Mouse (Mus musculus): ENCODE measurements at regions not wholly inside any gene's neighbourhood (a gene's known extent, or its start where the extent isn't known, plus 50 kb on each side); places are given as distances from the start of the nearest gene placed in this dataset.
"Not testable (repeated sequence)": the region's sequence is repeated elsewhere in the genome, so short reads cannot be mapped to it uniquely, and the experiment has no call there.

- ATAC-seq (replicated peaks; ENCODE audit: low read depth, poor library complexity, severe bottlenecking), result 0 out of 2 replicates have a peak, but pooled peaks have one; percentile 29
These were observed 68.6 kb upstream of the Creb1 start for GRCm38 (mm10) chr1:64463715-64464290.

DNA sequence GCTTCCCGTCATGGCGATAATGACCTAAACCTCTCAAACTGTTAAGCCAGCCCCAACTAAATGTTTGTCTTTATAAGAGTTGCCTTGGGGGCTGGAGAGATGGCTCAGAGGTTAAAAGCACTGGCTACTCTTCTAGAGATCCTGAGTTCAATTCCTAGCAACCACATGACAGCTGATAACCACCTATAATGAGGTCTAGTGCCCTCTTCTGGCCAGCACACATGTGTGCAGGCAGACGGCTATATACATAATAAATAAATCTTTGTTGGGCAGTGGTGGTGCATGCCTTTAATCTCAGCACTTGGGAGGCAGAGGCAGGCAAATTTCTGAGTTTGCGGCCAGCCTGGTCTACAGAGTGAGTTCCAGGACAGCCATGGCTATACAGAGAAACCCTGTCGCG lies 70.8 kb upstream of the Creb1 start:
- not testable (repeated sequence) for ATAC-seq (replicated peaks; ENCODE audit: low read depth, poor library complexity, severe bottlenecking)

GRCm38 (mm10) chr1:64457872-64458271 lies 74.6 kb upstream of the Creb1 start:
- ATAC-seq (replicated peaks; ENCODE audit: low read depth, poor library complexity, severe bottlenecking), result no peak

GRCm38 (mm10) chr1:64449141-64449540 lies 83.3 kb upstream of the Creb1 start:
- ATAC-seq (replicated peaks; ENCODE audit: low read depth, poor library complexity, severe bottlenecking), result no peak

- peak; percentile 65 for ATAC-seq (replicated peaks; ENCODE audit: low read depth, poor library complexity, severe bottlenecking)
These were observed 84.4 kb upstream of the Creb1 start for GRCm38 (mm10) chr1:64448090-64448489.

DNA sequence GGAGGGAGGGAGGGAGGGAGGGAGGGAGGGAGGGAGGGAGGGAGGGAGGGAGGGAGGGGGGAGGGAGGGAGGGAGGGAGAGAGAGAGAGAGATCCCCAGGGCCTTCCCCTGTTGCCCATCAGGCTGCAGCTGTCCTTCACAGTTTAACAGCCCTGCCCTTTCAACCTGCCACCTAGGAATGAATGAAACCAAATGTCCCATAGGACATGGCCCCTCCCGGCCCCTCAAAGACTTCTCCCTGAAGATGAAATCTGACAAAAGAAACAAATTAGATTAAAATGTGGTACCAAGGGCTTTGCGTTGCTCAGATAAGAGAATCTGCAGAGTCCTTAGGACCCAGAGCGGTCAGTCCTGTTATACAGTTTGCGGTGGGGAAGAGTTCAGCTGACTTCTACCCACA lies 86.0 kb upstream of the Creb1 start:
- ATAC-seq (replicated peaks; ENCODE audit: low read depth, poor library complexity, severe bottlenecking), result no peak

DNA sequence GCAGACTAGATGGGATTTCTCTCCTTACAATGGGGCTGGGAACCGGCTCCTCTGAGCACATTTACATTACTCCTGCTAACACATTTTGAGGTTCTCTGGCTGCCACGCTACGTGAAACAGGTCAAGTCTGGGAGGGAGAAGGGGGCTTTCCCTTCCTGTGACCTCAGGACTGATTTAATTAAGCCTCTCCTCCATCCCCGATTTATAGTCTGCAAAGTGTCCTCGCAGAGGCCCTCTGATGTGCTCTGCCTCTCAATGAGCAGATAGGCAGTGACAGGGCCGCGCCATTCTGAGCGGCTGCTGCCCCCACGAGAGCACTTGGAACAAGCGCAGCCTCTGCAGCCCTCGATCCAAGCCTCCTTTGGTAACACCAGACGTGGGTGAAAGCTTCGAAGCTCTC lies 86.5 kb upstream of the Creb1 start:
- peak; percentile 84 for ATAC-seq (replicated peaks; ENCODE audit: low read depth, poor library complexity, severe bottlenecking)

- ATAC-seq (replicated peaks; ENCODE audit: low read depth, poor library complexity, severe bottlenecking), result no peak
These were observed 89.0 kb upstream of the Creb1 start for GRCm38 (mm10) chr1:64443436-64443835.

- no peak for ATAC-seq (replicated peaks; ENCODE audit: low read depth, poor library complexity, severe bottlenecking)
These were observed 90.1 kb upstream of the Creb1 start for GRCm38 (mm10) chr1:64442179-64442874.

- no peak for ATAC-seq (replicated peaks; ENCODE audit: low read depth, poor library complexity, severe bottlenecking)
These were observed 109.2 kb upstream of the Creb1 start for GRCm38 (mm10) chr1:64423256-64423655.

DNA sequence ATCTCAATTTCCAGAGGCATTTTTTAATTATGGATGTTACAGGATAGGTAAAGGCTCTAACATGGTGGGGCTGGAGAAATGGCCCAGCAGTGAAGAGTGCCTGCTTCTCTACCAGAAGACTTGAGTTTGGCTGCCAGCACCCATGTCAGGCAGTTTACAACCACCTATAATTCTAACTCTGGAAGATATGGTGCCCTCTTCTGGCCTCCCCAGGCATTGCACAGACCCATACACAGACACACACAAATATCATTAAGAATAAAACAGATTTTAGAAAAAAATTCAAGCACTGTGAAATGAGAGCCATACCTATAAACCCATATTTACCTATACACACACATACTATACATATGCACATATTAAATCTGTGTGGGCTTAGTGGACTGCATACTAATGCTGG lies 113.9 kb upstream of the Creb1 start:
- no peak for ATAC-seq (replicated peaks; ENCODE audit: low read depth, poor library complexity, severe bottlenecking)

DNA sequence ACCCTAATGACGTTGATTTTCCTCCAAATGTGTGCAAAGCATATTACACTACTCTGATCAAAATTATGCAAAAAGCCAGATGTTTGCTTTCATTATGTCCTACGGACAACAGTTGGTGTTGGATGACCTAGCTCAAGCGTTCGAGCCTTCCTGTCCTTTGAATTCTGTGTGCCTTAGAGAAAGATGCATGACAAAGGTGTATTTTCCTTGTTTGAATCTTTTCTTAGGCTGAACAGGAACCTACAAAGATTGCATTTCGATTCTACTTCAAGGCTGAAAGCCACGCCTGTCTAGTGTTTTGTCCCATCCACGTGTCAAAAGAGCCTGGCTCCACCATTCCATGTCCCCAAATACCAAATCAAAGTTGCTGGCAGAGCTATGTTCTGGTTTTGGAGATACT lies 116.5 kb upstream of the Creb1 start:
- ATAC-seq (replicated peaks; ENCODE audit: low read depth, poor library complexity, severe bottlenecking), result no peak

DNA sequence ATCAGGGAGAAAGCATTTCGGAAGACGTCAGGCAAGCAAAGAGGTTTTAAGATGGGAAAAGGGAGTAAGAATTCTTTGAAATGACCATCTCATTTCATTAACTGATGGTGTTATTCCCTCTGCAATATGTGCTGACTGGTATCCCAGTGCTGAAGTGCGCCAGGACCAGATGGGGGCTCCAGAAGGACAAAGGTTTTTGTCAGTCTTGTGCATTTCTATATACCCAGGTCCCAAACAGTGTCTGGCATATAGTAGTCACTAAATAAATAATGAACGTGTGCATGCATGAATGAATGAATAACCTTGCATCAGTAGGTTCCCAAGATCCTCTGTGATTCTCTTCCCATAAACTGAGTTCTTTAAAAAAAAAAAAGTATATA lies 119.3 kb upstream of the Creb1 start:
- no peak for ATAC-seq (replicated peaks; ENCODE audit: low read depth, poor library complexity, severe bottlenecking)

GRCm38 (mm10) chr1:64412481-64413180 lies 119.8 kb upstream of the Creb1 start:
- ATAC-seq (replicated peaks; ENCODE audit: low read depth, poor library complexity, severe bottlenecking), result no peak

GRCm38 (mm10) chr1:64411851-64412480 lies 120.5 kb upstream of the Creb1 start:
- ATAC-seq (replicated peaks; ENCODE audit: low read depth, poor library complexity, severe bottlenecking), result no peak

- ATAC-seq (replicated peaks; ENCODE audit: low read depth, poor library complexity, severe bottlenecking), result no peak
These were observed 123.5 kb upstream of the Creb1 start for GRCm38 (mm10) chr1:64408807-64409582.

DNA sequence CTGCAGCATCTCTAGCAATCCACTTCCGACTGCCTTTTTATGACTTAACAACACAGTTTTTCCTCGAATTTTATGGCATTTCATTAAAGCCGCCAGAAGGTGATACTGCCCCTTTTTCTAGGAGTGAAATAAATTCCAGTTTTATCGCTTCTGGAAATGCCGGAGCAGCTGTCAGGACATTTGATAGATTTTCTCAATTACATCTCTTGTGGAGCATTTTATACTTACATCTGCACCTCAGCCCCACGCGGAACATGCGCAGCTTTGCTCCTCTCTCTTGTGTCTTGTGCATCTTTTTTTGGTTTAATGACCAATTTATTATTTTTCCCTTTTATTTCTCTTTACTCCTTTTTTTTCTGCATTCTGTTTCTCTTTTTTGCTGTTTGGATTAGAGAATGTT lies 140.9 kb upstream of the Creb1 start:
- no peak for ATAC-seq (replicated peaks; ENCODE audit: low read depth, poor library complexity, severe bottlenecking)

DNA sequence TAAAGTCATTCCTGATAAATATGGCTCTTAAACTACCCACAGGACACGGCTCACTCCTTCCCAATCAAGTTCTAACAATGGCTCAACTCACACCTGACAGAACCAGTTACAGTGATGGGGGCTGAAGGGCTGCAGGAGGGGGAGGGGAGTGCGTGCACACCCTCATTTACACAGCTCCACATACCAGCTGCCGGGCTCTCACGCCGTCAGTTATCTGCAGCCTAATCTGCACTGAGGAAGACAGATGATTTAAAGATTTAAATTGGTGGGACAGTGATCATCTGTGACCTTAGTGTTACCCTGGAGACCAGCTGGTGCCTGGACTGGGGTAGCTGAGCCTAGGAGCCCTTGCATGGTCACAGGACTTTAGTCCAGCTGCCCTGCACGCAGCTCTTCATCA lies 151.2 kb upstream of the Creb1 start:
- ATAC-seq (replicated peaks; ENCODE audit: low read depth, poor library complexity, severe bottlenecking), result no peak

DNA sequence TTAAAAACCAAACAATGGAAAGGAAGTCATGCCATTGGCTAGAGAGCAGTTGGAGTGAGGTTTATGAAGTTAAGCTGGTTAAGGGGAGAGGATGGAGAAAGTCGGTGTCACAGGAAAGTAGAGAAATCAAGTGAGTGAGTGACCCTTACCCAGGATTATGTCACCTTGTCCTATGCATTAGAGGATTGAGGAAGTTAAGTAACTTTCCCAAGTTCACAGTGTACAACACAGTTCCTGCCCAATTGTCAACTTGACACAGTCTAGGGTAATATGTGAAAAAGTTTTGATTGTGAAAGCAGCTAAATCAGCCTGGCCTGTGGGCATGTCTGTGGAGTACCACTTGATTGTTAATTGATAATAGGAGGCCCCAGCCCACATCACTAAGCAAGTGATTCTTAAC lies 156.0 kb upstream of the Creb1 start:
- ATAC-seq (replicated peaks; ENCODE audit: low read depth, poor library complexity, severe bottlenecking), result not testable (repeated sequence)

- ATAC-seq (replicated peaks; ENCODE audit: low read depth, poor library complexity, severe bottlenecking), result no peak
These were observed 158.0 kb upstream of the Creb1 start for GRCm38 (mm10) chr1:64374286-64375071.
